Mouse (Mus musculus): Measurements from ENCODE around the gene Sfrp4. TPM values are rescaled to one million over a fixed set of nuclear protein-coding genes. Genes with fewer than 3 reads are reported as not detected.

The Sfrp4 gene
- polyA plus RNA-seq, 1 experiment, result 0.85 TPM

GRCm38 (mm10) chr13:19626473-19626872, 3.6 kb downstream of the Sfrp4 start:
- WGBS, result 86% methylated on average over 1 of the region's 1 CpGs
- no peaks in the 10 kb centered on the region for H3K4me1 ChIP-seq (replicated peaks; ENCODE audit: control insufficient read depth, insufficient read depth, low read length)
- no peaks in the 10 kb centered on the region for H3K27me3 ChIP-seq (ENCODE audit: control insufficient read depth, insufficient read depth, low read length)
- no peak for TF ChIP-seq POLR2A (IDR thresholded peaks at IDR 0.05; ENCODE audit: control insufficient read depth, extremely low read depth, insufficient read depth, low read length, poor library complexity)
- TF ChIP-seq CTCF (IDR thresholded peaks at IDR 0.05; ENCODE audit: borderline replicate concordance, control insufficient read depth, extremely low read depth, insufficient read depth, low read length, poor library complexity), result no peak
- H3K4me3 ChIP-seq (ENCODE audit: control insufficient read depth, insufficient read depth, low read length), result no peak overlapping the region
- H3K36me3 ChIP-seq (ENCODE audit: control insufficient read depth, insufficient read depth, low read length), result no peaks in the 10 kb centered on the region
- H3K27ac ChIP-seq (ENCODE audit: control insufficient read depth, insufficient read depth, low read length), result no peak overlapping the region
- no peak for DNase-seq

- no peaks in the 10 kb centered on the region for H3K36me3 ChIP-seq (ENCODE audit: control insufficient read depth, insufficient read depth, low read length)
- no peaks in the 10 kb centered on the region for H3K27me3 ChIP-seq (ENCODE audit: control insufficient read depth, insufficient read depth, low read length)
- no peaks in the 10 kb centered on the region for H3K4me1 ChIP-seq (replicated peaks; ENCODE audit: control insufficient read depth, insufficient read depth, low read length)
- no peak overlapping the region for H3K27ac ChIP-seq (ENCODE audit: control insufficient read depth, insufficient read depth, low read length)
- 96% methylated on average over 5 of the region's 5 CpGs for WGBS
- H3K4me3 ChIP-seq (ENCODE audit: control insufficient read depth, insufficient read depth, low read length), result no peak overlapping the region
- DNase-seq, result no peak
- no peak for TF ChIP-seq POLR2A (IDR thresholded peaks at IDR 0.05; ENCODE audit: control insufficient read depth, extremely low read depth, insufficient read depth, low read length, poor library complexity)
- no peak for TF ChIP-seq CTCF (IDR thresholded peaks at IDR 0.05; ENCODE audit: borderline replicate concordance, control insufficient read depth, extremely low read depth, insufficient read depth, low read length, poor library complexity)
These were observed 8.1 kb downstream of the Sfrp4 start for GRCm38 (mm10) chr13:19630768-19631709.

- Histone ChIP-seq H3K27ac (ENCODE audit: control insufficient read depth, insufficient read depth, low read length) (no peak overlapping the region), H3K27me3 (ENCODE audit: control insufficient read depth, insufficient read depth, low read length) (no peaks in the 10 kb centered on the region), H3K4me3 (ENCODE audit: control insufficient read depth, insufficient read depth, low read length) (no peak overlapping the region), H3K4me1 (replicated peaks; ENCODE audit: control insufficient read depth, insufficient read depth, low read length) (no peaks in the 10 kb centered on the region), H3K36me3 (ENCODE audit: control insufficient read depth, insufficient read depth, low read length) (no peaks in the 10 kb centered on the region)
- no peak for TF ChIP-seq CTCF (IDR thresholded peaks at IDR 0.05; ENCODE audit: borderline replicate concordance, control insufficient read depth, extremely low read depth, insufficient read depth, low read length, poor library complexity)
- TF ChIP-seq POLR2A (IDR thresholded peaks at IDR 0.05; ENCODE audit: control insufficient read depth, extremely low read depth, insufficient read depth, low read length, poor library complexity), result no peak
- 48% methylated on average over 4 of the region's 4 CpGs for WGBS
- DNase-seq, result no peak
These were observed 13.2 kb downstream of the Sfrp4 start for GRCm38 (mm10) chr13:19636131-19636530.

DNA sequence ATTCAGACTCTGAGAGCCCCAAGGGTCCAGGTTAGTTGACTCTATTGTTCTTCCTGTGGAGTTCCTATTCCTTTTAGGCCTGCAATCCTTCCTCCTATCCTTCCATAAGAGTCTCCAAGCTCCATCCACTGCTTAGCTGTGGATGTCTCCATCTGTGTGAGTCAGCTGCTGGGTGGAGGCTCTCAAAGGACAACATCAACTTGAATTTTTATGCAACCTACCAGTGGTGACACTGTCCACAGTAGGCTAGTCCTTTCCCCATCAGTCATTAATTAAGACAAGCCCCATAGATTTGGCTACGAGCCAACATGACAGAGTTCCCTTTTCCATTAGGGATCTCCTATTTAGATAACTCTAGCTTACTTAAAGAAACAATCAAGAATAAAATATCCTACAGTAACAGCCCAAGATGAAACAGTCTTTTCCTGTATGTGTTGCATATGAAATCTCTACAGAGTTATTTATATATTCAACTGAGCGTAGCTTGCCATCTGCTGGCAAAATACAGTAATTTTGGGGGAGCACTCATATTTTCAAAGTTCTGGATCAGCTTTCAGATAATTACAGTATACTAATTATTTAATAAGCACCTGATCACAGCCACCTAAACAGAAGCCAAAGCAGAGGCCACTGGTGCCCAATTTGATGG, 17.4 kb downstream of the Sfrp4 start:
- no peaks in the 10 kb centered on the region for H3K4me1 ChIP-seq (replicated peaks; ENCODE audit: control insufficient read depth, insufficient read depth, low read length)
- H3K36me3 ChIP-seq (ENCODE audit: control insufficient read depth, insufficient read depth, low read length), result no peaks in the 10 kb centered on the region
- DNase-seq, result no peak
- H3K27ac ChIP-seq (ENCODE audit: control insufficient read depth, insufficient read depth, low read length), result no peak overlapping the region
- H3K4me3 ChIP-seq (ENCODE audit: control insufficient read depth, insufficient read depth, low read length), result no peak overlapping the region
- WGBS, result 77% methylated on average over 2 of the region's 2 CpGs
- no peak for TF ChIP-seq CTCF (IDR thresholded peaks at IDR 0.05; ENCODE audit: borderline replicate concordance, control insufficient read depth, extremely low read depth, insufficient read depth, low read length, poor library complexity)
- no peak for TF ChIP-seq POLR2A (IDR thresholded peaks at IDR 0.05; ENCODE audit: control insufficient read depth, extremely low read depth, insufficient read depth, low read length, poor library complexity)
- H3K27me3 ChIP-seq (ENCODE audit: control insufficient read depth, insufficient read depth, low read length), result no peaks in the 10 kb centered on the region

DNA sequence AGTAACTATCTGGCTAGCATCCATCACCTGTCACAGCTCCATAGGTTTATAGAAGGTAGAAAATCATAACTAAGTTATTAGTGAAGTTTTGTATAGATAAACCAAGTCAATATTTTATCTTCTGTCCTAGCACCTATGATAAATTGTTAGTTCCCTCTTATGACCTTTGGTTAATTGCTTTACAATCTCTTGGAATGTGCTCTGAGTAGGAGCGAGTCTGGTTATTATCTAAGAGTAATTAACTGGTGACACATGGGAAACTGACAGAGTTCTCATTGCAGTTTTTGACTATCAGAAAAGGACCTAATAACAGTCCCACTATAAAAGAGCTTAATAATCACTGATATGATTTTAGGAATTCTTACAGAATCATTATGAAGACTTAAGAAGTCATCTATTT, 20.6 kb downstream of the Sfrp4 start:
- no peak overlapping the region for H3K27ac ChIP-seq (ENCODE audit: control insufficient read depth, insufficient read depth, low read length)
- no peak overlapping the region for H3K4me3 ChIP-seq (ENCODE audit: control insufficient read depth, insufficient read depth, low read length)
- DNase-seq, result no peak
- no peaks in the 10 kb centered on the region for H3K27me3 ChIP-seq (ENCODE audit: control insufficient read depth, insufficient read depth, low read length)
- no peak for TF ChIP-seq CTCF (IDR thresholded peaks at IDR 0.05; ENCODE audit: borderline replicate concordance, control insufficient read depth, extremely low read depth, insufficient read depth, low read length, poor library complexity)
- no peak for TF ChIP-seq POLR2A (IDR thresholded peaks at IDR 0.05; ENCODE audit: control insufficient read depth, extremely low read depth, insufficient read depth, low read length, poor library complexity)
- no peaks in the 10 kb centered on the region for H3K4me1 ChIP-seq (replicated peaks; ENCODE audit: control insufficient read depth, insufficient read depth, low read length)
- H3K36me3 ChIP-seq (ENCODE audit: control insufficient read depth, insufficient read depth, low read length), result no peaks in the 10 kb centered on the region
- 95% methylated on average over 1 of the region's 1 CpGs for WGBS

DNA sequence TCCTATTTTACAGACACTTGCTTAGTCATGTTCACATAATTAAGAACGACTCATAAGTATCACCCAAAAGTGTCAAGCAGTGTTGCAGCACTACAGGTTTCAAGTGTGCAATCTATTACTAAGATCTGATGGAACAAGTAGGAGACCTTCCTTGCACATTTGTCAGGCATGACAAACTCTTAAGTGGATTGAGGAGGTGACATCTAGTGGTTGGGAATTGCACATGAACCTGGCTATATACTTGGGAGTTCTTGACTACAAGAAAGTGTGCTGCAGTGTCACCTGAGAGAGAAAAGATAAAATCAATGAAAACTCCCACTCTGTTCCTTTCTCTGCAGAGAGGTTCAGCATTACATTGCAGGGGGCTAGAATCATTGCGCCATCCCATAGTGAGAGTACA, 21.3 kb downstream of the Sfrp4 start:
- H3K4me1 ChIP-seq (replicated peaks; ENCODE audit: control insufficient read depth, insufficient read depth, low read length), result no peaks in the 10 kb centered on the region
- H3K4me3 ChIP-seq (ENCODE audit: control insufficient read depth, insufficient read depth, low read length), result no peak overlapping the region
- no peaks in the 10 kb centered on the region for H3K27me3 ChIP-seq (ENCODE audit: control insufficient read depth, insufficient read depth, low read length)
- no peak for DNase-seq
- H3K36me3 ChIP-seq (ENCODE audit: control insufficient read depth, insufficient read depth, low read length), result no peaks in the 10 kb centered on the region
- TF ChIP-seq POLR2A (IDR thresholded peaks at IDR 0.05; ENCODE audit: control insufficient read depth, extremely low read depth, insufficient read depth, low read length, poor library complexity), result no peak
- TF ChIP-seq CTCF (IDR thresholded peaks at IDR 0.05; ENCODE audit: borderline replicate concordance, control insufficient read depth, extremely low read depth, insufficient read depth, low read length, poor library complexity), result no peak
- no peak overlapping the region for H3K27ac ChIP-seq (ENCODE audit: control insufficient read depth, insufficient read depth, low read length)
- WGBS, result 73% methylated on average over 2 of the region's 2 CpGs
